Mouse (Mus musculus): ENCODE measurements around the gene Rock2. TPM values are rescaled to one million over a fixed set of nuclear protein-coding genes. Genes with fewer than 3 reads are reported as not detected.
A peak's percentile ranks its signal among the peaks of the same experiment; 100 is the strongest.

Rock2 gene
- polyA plus RNA-seq, 1 experiment = 14.4 TPM

DNA sequence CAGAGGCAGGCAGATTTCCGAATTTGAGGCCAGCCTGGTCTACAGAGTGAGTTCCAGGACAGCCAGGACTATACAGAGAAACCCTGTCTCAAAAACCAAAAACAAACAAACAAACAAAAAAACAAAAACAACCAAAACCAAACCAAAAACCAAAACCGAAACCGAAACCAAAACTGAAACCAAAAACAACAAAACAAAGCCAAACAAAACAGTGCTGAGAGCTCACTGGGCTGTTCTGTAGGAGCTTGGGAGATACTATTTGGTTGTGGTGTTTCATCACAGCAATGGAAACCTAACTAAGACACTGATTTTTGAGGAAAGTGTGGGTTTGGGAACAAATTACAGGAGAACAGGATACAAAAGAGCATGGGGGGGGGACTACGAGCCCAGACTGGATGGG, 127.5 kb downstream of the Rock2 start:
- H3ac ChIP-seq (ENCODE audit: control insufficient read depth, insufficient read length) = no peak overlapping the region
- H3K4me3 ChIP-seq = no peak overlapping the region
- H3K4me2 ChIP-seq (ENCODE audit: low read depth) = no peak overlapping the region
- no peaks in the 10 kb centered on the region for H3K27me3 ChIP-seq (ENCODE audit: control insufficient read depth, insufficient read depth, insufficient read length)
- no peaks in the 10 kb centered on the region for H3K79me2 ChIP-seq (ENCODE audit: control insufficient read depth, insufficient read depth)
- H3K36me3 ChIP-seq (ENCODE audit: control insufficient read depth, insufficient read depth) = no peaks in the 10 kb centered on the region
- TF ChIP-seq USF1 (IDR thresholded peaks at IDR 0.05; ENCODE audit: low read depth) = no peak
- no peak for TF ChIP-seq TCF12 (IDR thresholded peaks at IDR 0.05; ENCODE audit: insufficient read depth, poor library complexity, severe bottlenecking)
- no peak for TF ChIP-seq MYOG (IDR thresholded peaks at IDR 0.05; ENCODE audit: control insufficient read depth in 1 of 3, insufficient read depth in 1 of 3, insufficient read length in 2 of 3, low read depth in 2 of 3)
- TF ChIP-seq SRF (IDR thresholded peaks at IDR 0.05; ENCODE audit: control insufficient read depth, insufficient read length, low read depth) = no peak
- no peak for TF ChIP-seq POLR2A (IDR thresholded peaks at IDR 0.05; ENCODE audit: insufficient read length, low read depth)
- TF ChIP-seq POLR2AphosphoS2 (IDR thresholded peaks at IDR 0.05; ENCODE audit: insufficient read length, low read depth) = no peak
- TF ChIP-seq MYOD1 (IDR thresholded peaks at IDR 0.05; ENCODE audit: control insufficient read depth in 1 of 3, insufficient read length in 2 of 3, low read depth in 2 of 3) = no peak
- no peak for TF ChIP-seq E2F4 (IDR thresholded peaks at IDR 0.05; ENCODE audit: insufficient read depth)
- no peak for TF ChIP-seq REST (IDR thresholded peaks at IDR 0.05; ENCODE audit: insufficient read depth, insufficient read length)
- no peak for TF ChIP-seq TCF3 (IDR thresholded peaks at IDR 0.05; ENCODE audit: insufficient read length, low read depth)
- no peak for TF ChIP-seq MAX (IDR thresholded peaks at IDR 0.05; ENCODE audit: low read depth)
- TF ChIP-seq CEBPB (IDR thresholded peaks at IDR 0.05; ENCODE audit: insufficient read depth, poor library complexity, severe bottlenecking) = no peak

- Histone ChIP-seq H3K27me3 (ENCODE audit: control insufficient read depth, insufficient read depth, insufficient read length) (no peaks in the 10 kb centered on the region), H3K4me2 (ENCODE audit: low read depth) (no peak overlapping the region), H3K36me3 (ENCODE audit: control insufficient read depth, insufficient read depth) (no peaks in the 10 kb centered on the region), H3K4me3 (no peak overlapping the region), H3K79me2 (ENCODE audit: control insufficient read depth, insufficient read depth) (no peaks in the 10 kb centered on the region), H3ac (ENCODE audit: control insufficient read depth, insufficient read length) (no peak overlapping the region)
- TF ChIP-seq TCF12 (IDR thresholded peaks at IDR 0.05; ENCODE audit: insufficient read depth, poor library complexity, severe bottlenecking) = no peak
- no peak for TF ChIP-seq TCF3 (IDR thresholded peaks at IDR 0.05; ENCODE audit: insufficient read length, low read depth)
- no peak for TF ChIP-seq USF1 (IDR thresholded peaks at IDR 0.05; ENCODE audit: low read depth)
- TF ChIP-seq MAX (IDR thresholded peaks at IDR 0.05; ENCODE audit: low read depth) = no peak
- TF ChIP-seq REST (IDR thresholded peaks at IDR 0.05; ENCODE audit: insufficient read depth, insufficient read length) = no peak
- TF ChIP-seq POLR2A (IDR thresholded peaks at IDR 0.05; ENCODE audit: insufficient read length, low read depth) = no peak
- no peak for TF ChIP-seq POLR2AphosphoS2 (IDR thresholded peaks at IDR 0.05; ENCODE audit: insufficient read length, low read depth)
- TF ChIP-seq CEBPB (IDR thresholded peaks at IDR 0.05; ENCODE audit: insufficient read depth, poor library complexity, severe bottlenecking) = no peak
- TF ChIP-seq MYOG (IDR thresholded peaks at IDR 0.05; ENCODE audit: control insufficient read depth in 1 of 3, insufficient read depth in 1 of 3, insufficient read length in 2 of 3, low read depth in 2 of 3) = no peak
- no peak for TF ChIP-seq MYOD1 (IDR thresholded peaks at IDR 0.05; ENCODE audit: control insufficient read depth in 1 of 3, insufficient read length in 2 of 3, low read depth in 2 of 3)
- no peak for TF ChIP-seq E2F4 (IDR thresholded peaks at IDR 0.05; ENCODE audit: insufficient read depth)
- no peak for TF ChIP-seq SRF (IDR thresholded peaks at IDR 0.05; ENCODE audit: control insufficient read depth, insufficient read length, low read depth)
These were observed 129.9 kb downstream of the Rock2 start for GRCm38 (mm10) chr12:17024554-17025110.

DNA sequence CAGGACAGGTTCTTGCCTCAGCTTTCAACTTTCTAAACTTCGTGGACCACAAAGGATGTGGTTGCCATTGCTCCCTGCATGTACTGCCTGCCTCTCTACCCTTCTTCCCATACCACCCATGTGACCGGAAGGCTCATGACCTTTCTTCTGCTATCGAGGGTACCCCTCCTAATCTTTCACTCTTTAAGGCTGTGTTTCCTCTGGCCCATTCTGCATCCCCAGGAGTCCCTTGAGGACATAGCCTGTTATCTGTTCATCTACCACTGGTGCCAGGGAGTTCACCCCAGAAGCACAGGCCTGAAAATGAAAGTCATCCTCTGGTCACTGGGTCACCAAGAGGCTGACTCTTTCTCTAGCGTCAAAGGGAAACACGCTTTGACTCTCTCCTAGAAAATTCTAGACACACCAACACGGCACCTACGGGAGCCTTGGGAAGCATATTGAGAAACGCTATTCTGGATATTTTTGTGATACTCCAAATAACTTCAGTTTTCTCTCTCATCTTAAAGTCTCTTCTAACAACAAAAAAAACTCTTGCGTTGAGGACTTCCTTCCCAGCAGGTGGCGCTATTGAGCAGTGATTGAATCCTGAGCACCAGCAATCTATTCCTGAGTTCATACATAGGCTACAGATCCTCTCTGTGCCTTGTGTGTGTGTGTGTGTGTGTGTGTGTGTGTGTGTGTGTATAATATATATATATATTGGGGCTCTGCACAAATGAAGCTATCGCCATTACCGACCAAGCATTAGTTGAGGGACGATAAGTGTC, 138.2 kb downstream of the Rock2 start:
- TF ChIP-seq USF1 (IDR thresholded peaks at IDR 0.05; ENCODE audit: low read depth) (no peak), TCF12 (IDR thresholded peaks at IDR 0.05; ENCODE audit: insufficient read depth, poor library complexity, severe bottlenecking) (no peak), POLR2AphosphoS2 (IDR thresholded peaks at IDR 0.05; ENCODE audit: insufficient read length, low read depth) (no peak), MYOG (IDR thresholded peaks at IDR 0.05; ENCODE audit: control insufficient read depth in 1 of 3, insufficient read depth in 1 of 3, insufficient read length in 2 of 3, low read depth in 2 of 3) (no peak), CEBPB (IDR thresholded peaks at IDR 0.05; ENCODE audit: insufficient read depth, poor library complexity, severe bottlenecking) (no peak), SRF (IDR thresholded peaks at IDR 0.05; ENCODE audit: control insufficient read depth, insufficient read length, low read depth) (no peak), REST (IDR thresholded peaks at IDR 0.05; ENCODE audit: insufficient read depth, insufficient read length) (no peak), E2F4 (IDR thresholded peaks at IDR 0.05; ENCODE audit: insufficient read depth) (no peak), TCF3 (IDR thresholded peaks at IDR 0.05; ENCODE audit: insufficient read length, low read depth) (no peak), POLR2A (IDR thresholded peaks at IDR 0.05; ENCODE audit: insufficient read length, low read depth) (no peak), MAX (IDR thresholded peaks at IDR 0.05; ENCODE audit: low read depth) (no peak), MYOD1 (IDR thresholded peaks at IDR 0.05; ENCODE audit: control insufficient read depth in 1 of 3, insufficient read length in 2 of 3, low read depth in 2 of 3) (no peak)
- Histone ChIP-seq H3K4me3 (peak overlapping the region; percentile 14), H3K4me2 (ENCODE audit: low read depth) (peak overlapping the region; percentile 79), H3K79me2 (ENCODE audit: control insufficient read depth, insufficient read depth) (no peaks in the 10 kb centered on the region), H3K27me3 (ENCODE audit: control insufficient read depth, insufficient read depth, insufficient read length) (no peaks in the 10 kb centered on the region), H3K36me3 (ENCODE audit: control insufficient read depth, insufficient read depth) (no peaks in the 10 kb centered on the region), H3ac (ENCODE audit: control insufficient read depth, insufficient read length) (no peak overlapping the region)

GRCm38 (mm10) chr12:17033464-17033841, 138.8 kb downstream of the Rock2 start:
- H3K4me3 ChIP-seq = peak overlapping the region; percentile 14
- H3K36me3 ChIP-seq (ENCODE audit: control insufficient read depth, insufficient read depth) = no peaks in the 10 kb centered on the region
- peak overlapping the region; percentile 79 for H3K4me2 ChIP-seq (ENCODE audit: low read depth)
- no peak overlapping the region for H3ac ChIP-seq (ENCODE audit: control insufficient read depth, insufficient read length)
- no peaks in the 10 kb centered on the region for H3K27me3 ChIP-seq (ENCODE audit: control insufficient read depth, insufficient read depth, insufficient read length)
- TF ChIP-seq CEBPB (IDR thresholded peaks at IDR 0.05; ENCODE audit: insufficient read depth, poor library complexity, severe bottlenecking) (no peak), MYOG (IDR thresholded peaks at IDR 0.05; ENCODE audit: control insufficient read depth in 1 of 3, insufficient read depth in 1 of 3, insufficient read length in 2 of 3, low read depth in 2 of 3) (peak in 1 of 3 experiments; percentile 48), POLR2A (IDR thresholded peaks at IDR 0.05; ENCODE audit: insufficient read length, low read depth) (peak; percentile 87), MYOD1 (IDR thresholded peaks at IDR 0.05; ENCODE audit: control insufficient read depth in 1 of 3, insufficient read length in 2 of 3, low read depth in 2 of 3) (peak in 1 of 3 experiments; percentile 6), POLR2AphosphoS2 (IDR thresholded peaks at IDR 0.05; ENCODE audit: insufficient read length, low read depth) (peak; percentile 81)
- no peaks in the 10 kb centered on the region for H3K79me2 ChIP-seq (ENCODE audit: control insufficient read depth, insufficient read depth)
